Mouse (Mus musculus) stomach, postnatal 0 days (tissue): Measurements from ENCODE around the gene Gpnmb.

Experiments
- CTCF ChIP-seq: IDR thresholded peaks from 2 replicates; pipeline ENCODE4 v1.5.1; 2016; ENCODE audit warnings: antibody characterized with exemption, low read depth, mild to moderate bottlenecking, moderate library complexity
- EP300 ChIP-seq: optimal IDR thresholded peaks from 2 replicates; pipeline ENCODE3; 2016; ENCODE audit warnings: antibody characterized with exemption

GRCm38 (mm10) chr6:49057053-49058021 is 21.0 kb downstream of the Gpnmb start:
- TF ChIP-seq CTCF (peak; percentile 93), EP300 (no peak)
